Mouse (Mus musculus): ENCODE data around the gene C2cd2. TPM values are rescaled to one million over a fixed set of nuclear protein-coding genes. Genes with fewer than 3 reads are reported as not detected.

The C2cd2 gene
- total and polyA plus RNA-seq, 3 experiments: 9.8 to 19.7 (median 10.4) TPM

DNA sequence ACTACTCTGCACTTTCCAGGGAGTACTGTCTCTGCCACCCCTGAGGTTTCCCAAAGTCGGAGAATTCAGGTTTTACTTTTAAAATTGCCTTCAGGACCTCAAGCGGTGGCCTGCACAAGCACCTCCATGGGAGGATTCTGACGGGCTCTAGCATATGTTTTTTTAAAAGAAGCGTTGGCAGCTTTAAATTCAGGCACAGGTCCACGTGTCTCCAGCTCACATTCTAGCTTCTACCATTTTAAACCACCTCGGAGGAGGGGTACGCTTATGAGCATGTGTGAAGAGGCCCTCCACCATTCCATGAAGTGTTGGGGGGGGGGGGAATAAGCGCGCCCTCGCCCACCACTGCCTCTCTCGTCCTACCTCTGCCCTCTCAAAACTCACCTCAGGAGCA lies 111.7 kb downstream of the C2cd2 start:
- Histone ChIP-seq H3K36me3 (replicated peaks) (peaks cover 55% of the 10 kb centered on the region), H3K4me1 (ENCODE audit: insufficient read depth, low read depth, low read length) (peaks cover 49% of the 10 kb centered on the region), H3K4me3 (ENCODE audit: low read depth, low read length) (peak overlapping the region; percentile 79), H3K9me3 (replicated peaks) (no peaks in the 10 kb centered on the region), H3K27me3 (ENCODE audit: insufficient read depth, low read length) (no peaks in the 10 kb centered on the region)
- no peak for TF ChIP-seq TAL1 (conservative IDR thresholded peaks at IDR 0.05; ENCODE audit: low read depth, low read length)
- no peak for TF ChIP-seq POLR2AphosphoS5 (IDR thresholded peaks at IDR 0.05; ENCODE audit: insufficient replicate concordance, low read depth, low read length)
- TF ChIP-seq GATA1 (IDR thresholded peaks at IDR 0.05; ENCODE audit: borderline replicate concordance, low read length): no peak
- no peak for TF ChIP-seq GATA2 (IDR thresholded peaks at IDR 0.05; ENCODE audit: borderline replicate concordance, low read depth, low read length)
- no peak for TF ChIP-seq CTCF (IDR thresholded peaks at IDR 0.05; ENCODE audit: low read depth, low read length)
- DNase-seq (ENCODE audit: low spot score) (peak; percentile 53), ATAC-seq (ENCODE audit: extremely low read depth, insufficient number of reproducible peaks, low FRiP score, poor library complexity, severe bottlenecking) (peak; percentile 18; the same call in 1 of the 2 replicates)

- Histone ChIP-seq H3K36me3 (replicated peaks) (peaks cover 62% of the 10 kb centered on the region), H3K4me3 (ENCODE audit: low read depth, low read length) (no peak overlapping the region), H3K4me1 (ENCODE audit: insufficient read depth, low read depth, low read length) (peaks cover 50% of the 10 kb centered on the region), H3K27me3 (ENCODE audit: insufficient read depth, low read length) (no peaks in the 10 kb centered on the region), H3K9me3 (replicated peaks) (no peaks in the 10 kb centered on the region)
- DNase-seq (ENCODE audit: low spot score): no peak
- TF ChIP-seq TAL1 (conservative IDR thresholded peaks at IDR 0.05; ENCODE audit: low read depth, low read length) (no peak), CTCF (IDR thresholded peaks at IDR 0.05; ENCODE audit: low read depth, low read length) (no peak), GATA2 (IDR thresholded peaks at IDR 0.05; ENCODE audit: borderline replicate concordance, low read depth, low read length) (no peak), GATA1 (IDR thresholded peaks at IDR 0.05; ENCODE audit: borderline replicate concordance, low read length) (no peak), POLR2AphosphoS5 (IDR thresholded peaks at IDR 0.05; ENCODE audit: insufficient replicate concordance, low read depth, low read length) (no peak)
- no peak for ATAC-seq (ENCODE audit: extremely low read depth, insufficient number of reproducible peaks, low FRiP score, poor library complexity, severe bottlenecking)
These were observed 113.6 kb downstream of the C2cd2 start for GRCm38 (mm10) chr16:97848832-97849231.

DNA sequence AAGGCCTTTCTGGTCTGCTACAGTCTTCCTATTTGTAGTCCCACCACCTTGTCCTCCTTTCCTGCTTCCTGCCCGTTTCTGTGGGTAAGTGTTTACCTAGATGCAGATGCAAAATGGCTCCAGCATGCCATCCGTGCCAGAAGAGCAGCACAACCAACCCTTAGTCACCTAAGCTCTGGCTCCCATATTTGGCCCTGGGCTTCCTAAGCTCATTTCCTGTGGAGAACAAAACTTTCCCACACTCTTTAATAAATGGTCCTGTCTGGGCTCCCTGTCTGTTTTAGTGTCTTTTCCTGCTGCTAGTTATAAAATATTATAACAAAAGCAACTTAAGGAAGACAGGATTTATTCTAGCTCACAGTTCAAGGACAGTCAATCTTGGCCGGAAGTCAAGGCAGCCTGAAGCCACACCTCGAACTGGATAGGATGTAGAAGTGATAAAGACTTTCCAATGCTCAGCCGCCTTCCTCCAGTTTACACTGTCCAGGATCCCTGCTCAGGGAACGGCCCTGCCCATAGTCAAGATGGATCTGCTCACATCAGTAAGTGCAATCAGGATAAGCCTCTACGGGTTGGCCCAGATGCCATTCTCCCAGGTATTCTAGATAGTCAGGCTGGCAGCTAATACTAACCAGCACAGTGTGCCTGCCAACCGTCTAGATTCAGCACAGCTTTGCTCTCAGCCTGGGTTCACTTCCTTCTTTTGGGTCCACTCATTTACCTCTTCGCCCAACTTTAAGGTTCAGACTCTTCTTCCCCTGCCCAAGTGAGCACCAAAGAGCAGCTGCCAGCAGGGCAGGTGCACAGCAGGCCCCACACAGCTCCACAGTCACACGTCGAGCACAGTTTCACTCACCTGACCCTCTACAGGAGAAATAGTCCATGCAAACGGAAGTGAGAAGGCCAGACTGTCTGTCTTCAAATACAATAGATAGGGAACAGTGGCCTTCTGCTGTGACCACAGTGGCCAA lies 117.1 kb downstream of the C2cd2 start:
- no peak for TF ChIP-seq CTCF (IDR thresholded peaks at IDR 0.05; ENCODE audit: low read depth, low read length)
- TF ChIP-seq GATA2 (IDR thresholded peaks at IDR 0.05; ENCODE audit: borderline replicate concordance, low read depth, low read length): no peak
- TF ChIP-seq TAL1 (conservative IDR thresholded peaks at IDR 0.05; ENCODE audit: low read depth, low read length): no peak
- no peak for TF ChIP-seq POLR2AphosphoS5 (IDR thresholded peaks at IDR 0.05; ENCODE audit: insufficient replicate concordance, low read depth, low read length)
- no peak for TF ChIP-seq GATA1 (IDR thresholded peaks at IDR 0.05; ENCODE audit: borderline replicate concordance, low read length)
- Histone ChIP-seq H3K36me3 (replicated peaks) (peaks cover 91% of the 10 kb centered on the region), H3K4me3 (ENCODE audit: low read depth, low read length) (no peak overlapping the region), H3K27me3 (ENCODE audit: insufficient read depth, low read length) (no peaks in the 10 kb centered on the region), H3K4me1 (ENCODE audit: insufficient read depth, low read depth, low read length) (peaks cover 36% of the 10 kb centered on the region), H3K9me3 (replicated peaks) (no peaks in the 10 kb centered on the region)
- ATAC-seq (ENCODE audit: extremely low read depth, insufficient number of reproducible peaks, low FRiP score, poor library complexity, severe bottlenecking) (no peak), DNase-seq (ENCODE audit: low spot score) (no peak)

- H3K9me3 ChIP-seq (replicated peaks): no peaks in the 10 kb centered on the region
- no peaks in the 10 kb centered on the region for H3K4me1 ChIP-seq (ENCODE audit: insufficient read depth, low read depth, low read length)
- peaks cover 98% of the 10 kb centered on the region for H3K36me3 ChIP-seq (replicated peaks)
- TF ChIP-seq GATA1 (IDR thresholded peaks at IDR 0.05; ENCODE audit: borderline replicate concordance, low read length) (no peak), CTCF (IDR thresholded peaks at IDR 0.05; ENCODE audit: low read depth, low read length) (no peak)
- ATAC-seq (ENCODE audit: extremely low read depth, insufficient number of reproducible peaks, low FRiP score, poor library complexity, severe bottlenecking) (no peak), DNase-seq (ENCODE audit: low spot score) (no peak)
- H3K4me3 ChIP-seq (ENCODE audit: low read depth, low read length): no peak overlapping the region
- H3K27me3 ChIP-seq (ENCODE audit: insufficient read depth, low read length): no peaks in the 10 kb centered on the region
These were observed 130.2 kb downstream of the C2cd2 start for GRCm38 (mm10) chr16:97832154-97832553.

GRCm38 (mm10) chr16:97828207-97828606 lies 134.2 kb downstream of the C2cd2 start:
- peaks cover 93% of the 10 kb centered on the region for H3K36me3 ChIP-seq (replicated peaks)
- no peaks in the 10 kb centered on the region for H3K9me3 ChIP-seq (replicated peaks)
- no peaks in the 10 kb centered on the region for H3K4me1 ChIP-seq (ENCODE audit: insufficient read depth, low read depth, low read length)
- H3K4me3 ChIP-seq (ENCODE audit: low read depth, low read length): no peak overlapping the region
- no peak for TF ChIP-seq GATA1 (IDR thresholded peaks at IDR 0.05; ENCODE audit: borderline replicate concordance, low read length)
- TF ChIP-seq GATA2 (IDR thresholded peaks at IDR 0.05; ENCODE audit: borderline replicate concordance, low read depth, low read length): no peak
- TF ChIP-seq POLR2AphosphoS5 (IDR thresholded peaks at IDR 0.05; ENCODE audit: insufficient replicate concordance, low read depth, low read length): no peak
- TF ChIP-seq TAL1 (conservative IDR thresholded peaks at IDR 0.05; ENCODE audit: low read depth, low read length): no peak
- no peak for TF ChIP-seq CTCF (IDR thresholded peaks at IDR 0.05; ENCODE audit: low read depth, low read length)
- H3K27me3 ChIP-seq (ENCODE audit: insufficient read depth, low read length): no peaks in the 10 kb centered on the region
- DNase-seq (ENCODE audit: low spot score) (no peak), ATAC-seq (ENCODE audit: extremely low read depth, insufficient number of reproducible peaks, low FRiP score, poor library complexity, severe bottlenecking) (no peak)

DNA sequence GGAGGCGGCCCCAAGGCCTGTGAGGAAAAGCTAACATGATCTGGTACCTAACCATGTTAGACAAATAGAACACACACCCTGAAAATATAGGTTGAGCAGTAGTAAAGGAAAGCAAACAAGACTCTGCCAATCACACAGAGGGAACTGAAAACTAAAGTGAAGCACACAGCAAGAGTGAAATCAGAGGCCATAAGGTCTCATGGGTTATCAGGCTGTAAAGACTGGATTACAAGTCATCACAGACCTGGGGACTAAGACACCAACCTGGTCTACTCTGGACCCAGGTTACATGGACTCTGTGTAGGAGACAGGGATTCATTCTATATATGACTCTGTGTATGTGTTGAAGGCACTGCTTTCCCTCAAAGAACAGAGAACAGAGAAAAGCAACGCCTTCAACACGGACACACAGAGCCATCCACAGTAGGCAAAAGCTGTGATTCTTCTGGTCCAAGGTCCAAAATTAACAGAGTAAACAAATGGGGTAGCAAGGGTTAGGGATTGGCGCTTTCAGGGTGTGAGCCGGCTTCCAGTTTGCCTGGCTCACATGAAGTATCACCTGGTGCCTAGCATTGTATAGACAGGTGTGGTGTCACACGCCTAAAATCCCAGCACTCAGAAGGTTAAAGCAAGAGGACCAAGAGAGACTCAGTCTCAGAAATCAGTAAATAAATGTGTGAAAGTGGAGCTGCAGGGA lies 138.9 kb downstream of the C2cd2 start:
- H3K4me3 ChIP-seq (ENCODE audit: low read depth, low read length): no peak overlapping the region
- no peak for ATAC-seq (ENCODE audit: extremely low read depth, insufficient number of reproducible peaks, low FRiP score, poor library complexity, severe bottlenecking)
- H3K27me3 ChIP-seq (ENCODE audit: insufficient read depth, low read length): no peaks in the 10 kb centered on the region
- H3K36me3 ChIP-seq (replicated peaks): peaks cover 90% of the 10 kb centered on the region
- no peaks in the 10 kb centered on the region for H3K9me3 ChIP-seq (replicated peaks)
- DNase-seq (ENCODE audit: low spot score): no peak
- TF ChIP-seq GATA2 (IDR thresholded peaks at IDR 0.05; ENCODE audit: borderline replicate concordance, low read depth, low read length) (no peak), CTCF (IDR thresholded peaks at IDR 0.05; ENCODE audit: low read depth, low read length) (no peak), POLR2AphosphoS5 (IDR thresholded peaks at IDR 0.05; ENCODE audit: insufficient replicate concordance, low read depth, low read length) (no peak), GATA1 (IDR thresholded peaks at IDR 0.05; ENCODE audit: borderline replicate concordance, low read length) (no peak), TAL1 (conservative IDR thresholded peaks at IDR 0.05; ENCODE audit: low read depth, low read length) (no peak)
- H3K4me1 ChIP-seq (ENCODE audit: insufficient read depth, low read depth, low read length): no peaks in the 10 kb centered on the region
